Mouse (Mus musculus) left cerebral cortex, adult 2 months (tissue): ENCODE results near the gene Sprr4. TPM values are rescaled to one million over a fixed set of nuclear protein-coding genes. Genes with fewer than 3 reads are reported as not detected.

Source experiments
- DNase-seq, 2 experiments: peaks; one replicate each; pipeline ENCODE4 v3.0.0; 2021 to 2022; ENCODE audit warnings: low spot score in 2 of 2, mixed read lengths in 1 of 2; ENCODE audit errors: extremely low spot score in 1 of 2
- H3K27ac ChIP-seq: fragments of 200-600 bp; 2 replicates; pipeline ENCODE4 v1.8.1; 2022
- H3K4me3 ChIP-seq: fragments of 200-600 bp; 2 replicates; pipeline ENCODE4 v1.8.1; 2022
- CTCF ChIP-seq: fragments of 200-600 bp; IDR thresholded peaks from 2 replicates; pipeline ENCODE4 v1.8.1; 2022; ENCODE audit warnings: antibody characterized with exemption, mild to moderate bottlenecking, moderate library complexity
- intact Hi-C: fragments of 180-260 bp; cut with DNase I; formaldehyde crosslinking; loops from one replicate; pipeline ENCODE4 v1.15.1; 2025
- total RNA-seq, 2 experiments: library from RNA; stranded (reverse); gene quantifications; 2 replicates each; pipeline ENCODE4 v1.2.3; 2021

The Sprr4 gene
- total RNA-seq, 2 experiments from 2014 or later = not detected

- Histone ChIP-seq H3K27ac (no peak within 1 kb of the TSS), H3K4me3 (no peak within 1 kb of the TSS)
- no peak for TF ChIP-seq CTCF
- DNase-seq = no peak
- intact Hi-C loops = no loop called here
These were observed 41.7 kb downstream of the Sprr4 start, which contains the start of gene Sprr3 for GRCm38 (mm10) chr3:92458620-92459019. TSS of gene Sprr3 (minus strand) at chr3:92458720.

- no peak for DNase-seq
- no peak overlapping the region for H3K4me3 ChIP-seq
- intact Hi-C loops = no loop called here
- H3K27ac ChIP-seq = no peak overlapping the region
- TF ChIP-seq CTCF = no peak
These were observed 45.1 kb downstream of the Sprr4 start for GRCm38 (mm10) chr3:92455151-92455550.

Other genes with a start within 250 kb of the Sprr4 start
- not detected for gene Sprr2a3, start 215.1 kb downstream of the Sprr4 start, total RNA-seq
- not detected for gene Sprr2b, start 183.9 kb downstream of the Sprr4 start, total RNA-seq
- not detected for gene Sprr2d, start 161.4 kb downstream of the Sprr4 start, total RNA-seq
- gene Sprr2e, start 148.3 kb downstream of the Sprr4 start, total RNA-seq = not detected
- gene Sprr2f, start 135.3 kb downstream of the Sprr4 start, total RNA-seq = not detected
- not detected for gene Sprr2h, start 114.8 kb downstream of the Sprr4 start, total RNA-seq
- not detected for gene Sprr2i, start 92.5 kb downstream of the Sprr4 start, total RNA-seq
- not detected for gene Sprr2j-ps, start 82.4 kb downstream of the Sprr4 start, total RNA-seq
- gene Gm9774, start 71.1 kb downstream of the Sprr4 start, total RNA-seq = 1 to 10 TPM in 1 of 2 experiments, under 1 TPM in 1; 0.98 to 3.2 TPM
- not detected for gene Sprr2k, start 67.9 kb downstream of the Sprr4 start, total RNA-seq
- not detected for gene Sprr1b, start 61.7 kb downstream of the Sprr4 start, total RNA-seq
- gene Sprr3, start 41.8 kb downstream of the Sprr4 start, total RNA-seq = not detected
- gene Sprr1a, start 14.6 kb downstream of the Sprr4 start, total RNA-seq = not detected
- gene 2310046K23Rik, start 34.0 kb upstream of the Sprr4 start, total RNA-seq = not detected
- gene Ivl, start 73.2 kb upstream of the Sprr4 start, total RNA-seq = not detected
- gene Smcp, start 88.5 kb upstream of the Sprr4 start, total RNA-seq = not detected
- gene 2210017I01Rik, start 107.0 kb upstream of the Sprr4 start, total RNA-seq = not detected
- gene Lce6a, start 121.2 kb upstream of the Sprr4 start, total RNA-seq = not detected
- not detected for gene Lce1a1, start 147.8 kb upstream of the Sprr4 start, total RNA-seq
- gene Lce1b, start 156.4 kb upstream of the Sprr4 start, total RNA-seq = not detected
- not detected for gene Lce1a2, start 169.8 kb upstream of the Sprr4 start, total RNA-seq
- not detected for gene Lce1c, start 178.8 kb upstream of the Sprr4 start, total RNA-seq
- not detected for gene Lce1d, start 186.7 kb upstream of the Sprr4 start, total RNA-seq
- gene Lce1e, start 208.6 kb upstream of the Sprr4 start, total RNA-seq = not detected
- not detected for gene Lce1f, start 219.9 kb upstream of the Sprr4 start, total RNA-seq
- not detected for gene Gm38119, start 238.6 kb upstream of the Sprr4 start, total RNA-seq